Mouse (Mus musculus) E14TG2a.4 (cell line): Measurements from ENCODE around the gene Polr1e.
"Not testable (repeated sequence)": the region's sequence is repeated elsewhere in the genome, so short reads cannot be mapped to it uniquely, and the experiment has no call there.

Experiments used
- H3K27me3 ChIP-seq: 2 replicates; pipeline ENCODE4 v1.6.1; 2014; ENCODE audit warnings: low read length, control low read depth; ENCODE audit not compliant: insufficient read depth
- H3K36me3 ChIP-seq: 2 replicates; pipeline ENCODE4 v1.6.1; 2014; ENCODE audit warnings: low read length, control low read depth; ENCODE audit not compliant: insufficient read depth
- H3K4me1 ChIP-seq: replicated peaks from 2 replicates; pipeline ENCODE4 v1.6.1; 2014; ENCODE audit warnings: low read depth, low read length, control low read depth
- H3K4me3 ChIP-seq: replicated peaks from 2 replicates; pipeline ENCODE4 v1.5.1; 2014; ENCODE audit warnings: mild to moderate bottlenecking, low read length
- H3K9me3 ChIP-seq: 2 replicates; pipeline ENCODE4 v1.6.1; 2014; ENCODE audit warnings: low read length, control low read depth
- CTCF ChIP-seq: conservative IDR thresholded peaks from 2 replicates; pipeline ENCODE4 v1.5.1; 2014; ENCODE audit warnings: low read length
- NANOG ChIP-seq: IDR thresholded peaks from 2 replicates; pipeline ENCODE4 v1.6.1; 2014; ENCODE audit warnings: borderline replicate concordance, low read length, mixed read lengths
- POU5F1 ChIP-seq: IDR thresholded peaks from 2 replicates; pipeline ENCODE4 v1.6.1; 2014; ENCODE audit warnings: low read length, borderline replicate concordance

Polr1e gene

DNA sequence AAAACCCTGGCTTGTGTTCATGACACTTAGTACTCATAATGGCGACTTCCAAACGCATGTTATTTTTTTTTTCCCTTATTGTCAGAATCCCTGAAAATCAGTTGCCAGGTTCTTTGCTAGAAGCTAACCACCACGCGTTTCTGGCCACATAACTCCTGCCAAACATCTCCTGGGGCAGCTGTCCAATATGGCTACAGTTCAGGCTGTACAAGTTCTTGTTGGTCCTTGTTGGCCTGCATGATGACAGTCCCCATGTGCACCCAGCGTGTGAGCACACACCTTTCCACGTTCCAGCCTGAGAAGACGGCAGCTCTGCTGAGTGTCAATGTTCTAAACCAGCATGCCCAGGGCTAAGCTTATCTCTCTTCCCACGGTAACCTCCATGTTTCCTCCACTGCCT is 37.1 kb downstream of the Polr1e start:
- Histone ChIP-seq H3K4me1 (peaks cover 9% of the 10 kb centered on the region), H3K4me3 (no peak overlapping the region), H3K9me3 (no peaks in the 10 kb centered on the region), H3K27me3 (no peaks in the 10 kb centered on the region), H3K36me3 (peaks cover 7% of the 10 kb centered on the region; the same call in 1 of the 2 replicates)
- TF ChIP-seq POU5F1, result no peak
- no peak for TF ChIP-seq NANOG
- no peak for TF ChIP-seq CTCF

DNA sequence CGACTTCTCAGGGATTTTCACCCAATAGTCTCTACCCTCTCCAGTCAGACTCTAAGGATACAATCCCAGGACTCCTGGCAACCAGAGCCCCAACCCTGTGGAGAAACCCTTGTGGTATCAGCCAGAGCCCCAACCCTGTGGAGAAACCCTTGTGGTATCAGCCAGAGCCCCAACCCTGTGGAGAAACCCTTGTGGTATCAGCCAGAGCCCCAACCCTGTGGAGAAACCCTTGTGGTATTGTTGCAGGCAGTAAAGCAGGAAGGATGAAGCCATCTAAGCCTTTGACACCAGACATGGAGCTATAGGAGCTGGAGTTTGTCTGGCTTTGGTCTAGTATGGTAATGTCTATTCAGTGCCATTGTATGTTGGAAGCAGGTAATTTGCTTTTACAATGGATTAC is 45.5 kb downstream of the Polr1e start:
- H3K27me3 ChIP-seq, H3K9me3 ChIP-seq, H3K4me3 ChIP-seq, H3K4me1 ChIP-seq: not testable (repeated sequence)
- peaks cover 14% of the 10 kb centered on the region for H3K36me3 ChIP-seq

DNA sequence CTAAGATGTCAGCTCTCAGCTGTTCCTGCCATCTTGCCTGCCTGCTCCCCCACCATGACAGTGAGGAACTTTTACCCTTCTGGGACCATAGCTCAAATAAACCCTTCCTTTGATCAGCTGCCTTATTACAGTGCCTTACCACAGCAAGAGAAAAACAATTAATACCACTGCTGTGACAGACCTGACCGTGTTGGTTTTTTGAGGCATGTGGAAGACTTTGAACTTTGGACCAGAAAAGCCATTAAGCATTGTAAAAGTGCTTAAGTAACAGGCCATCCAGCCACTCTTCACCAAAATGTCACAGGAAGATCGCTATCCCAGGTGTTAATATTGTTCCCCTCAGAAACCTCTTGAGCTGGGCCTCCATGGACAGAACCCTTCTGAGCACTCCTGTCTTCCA is 46.2 kb downstream of the Polr1e start:
- Histone ChIP-seq H3K9me3 (no peaks in the 10 kb centered on the region), H3K4me1 (no peaks in the 10 kb centered on the region), H3K4me3 (no peak overlapping the region), H3K36me3 (peaks cover 11% of the 10 kb centered on the region; the same call in 1 of the 2 replicates), H3K27me3 (no peaks in the 10 kb centered on the region)
- TF ChIP-seq NANOG (no peak), POU5F1 (no peak), CTCF (no peak)

DNA sequence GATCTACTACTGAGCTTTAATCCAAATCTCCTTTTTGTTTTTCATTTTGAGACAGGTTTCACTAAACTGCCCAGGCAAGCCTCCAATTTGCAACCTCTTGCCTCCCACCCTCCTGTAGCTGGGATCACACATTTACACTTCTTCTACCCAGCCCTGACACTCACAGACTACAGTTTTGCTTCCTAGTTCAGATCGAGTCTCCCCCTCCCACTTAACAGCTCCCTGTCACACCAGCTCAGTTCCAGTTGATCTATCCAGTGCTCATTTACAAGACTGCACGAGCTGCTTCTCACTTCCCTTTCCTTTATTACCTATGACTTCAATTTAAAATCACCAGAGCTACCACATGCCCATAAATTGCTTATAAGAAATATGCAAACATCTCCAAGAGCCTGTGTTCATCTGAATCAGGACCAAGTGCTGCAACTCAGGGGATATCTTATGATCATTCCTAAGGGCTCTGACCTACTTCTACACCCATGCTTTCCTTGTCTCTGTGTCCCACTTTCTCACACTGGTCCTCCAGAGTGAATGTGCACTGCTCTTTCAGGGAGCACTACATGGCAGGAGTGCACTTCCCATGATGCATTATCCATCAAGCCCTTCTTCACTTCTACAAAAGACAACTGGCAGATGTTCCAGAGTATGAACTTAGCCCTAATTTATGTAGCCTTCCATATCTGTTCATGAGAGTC is 47.8 kb downstream of the Polr1e start:
- no peak for TF ChIP-seq POU5F1
- TF ChIP-seq CTCF, result no peak
- TF ChIP-seq NANOG, result no peak
- Histone ChIP-seq H3K4me1 (no peaks in the 10 kb centered on the region), H3K27me3 (no peaks in the 10 kb centered on the region), H3K4me3 (no peak overlapping the region), H3K9me3 (no peaks in the 10 kb centered on the region), H3K36me3 (peaks cover 8% of the 10 kb centered on the region; the same call in 1 of the 2 replicates)

DNA sequence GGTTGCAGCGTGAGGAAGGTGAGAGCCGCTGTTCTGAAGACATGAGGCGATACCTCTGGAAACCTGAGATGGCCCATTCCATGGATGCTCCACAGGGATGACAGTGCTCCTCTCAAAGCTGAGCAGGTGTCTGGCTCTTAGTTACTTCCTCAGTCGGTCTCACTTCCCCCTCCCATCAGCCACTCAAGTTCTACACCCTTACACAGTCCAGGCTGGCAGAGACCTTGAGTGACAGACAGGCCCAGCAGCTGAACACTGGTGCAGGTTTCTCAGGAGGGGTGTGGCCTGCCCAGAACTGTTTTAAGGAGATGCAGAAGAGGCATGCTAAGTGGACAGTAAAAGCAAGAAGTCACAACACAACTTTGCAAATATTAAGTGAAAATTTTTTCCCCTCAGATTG is 49.4 kb downstream of the Polr1e start:
- Histone ChIP-seq H3K9me3 (no peaks in the 10 kb centered on the region), H3K4me1 (peaks cover 15% of the 10 kb centered on the region), H3K4me3 (no peak overlapping the region), H3K27me3 (no peaks in the 10 kb centered on the region), H3K36me3 (no peaks in the 10 kb centered on the region)
- TF ChIP-seq NANOG, result no peak
- TF ChIP-seq POU5F1, result no peak
- TF ChIP-seq CTCF, result no peak

DNA sequence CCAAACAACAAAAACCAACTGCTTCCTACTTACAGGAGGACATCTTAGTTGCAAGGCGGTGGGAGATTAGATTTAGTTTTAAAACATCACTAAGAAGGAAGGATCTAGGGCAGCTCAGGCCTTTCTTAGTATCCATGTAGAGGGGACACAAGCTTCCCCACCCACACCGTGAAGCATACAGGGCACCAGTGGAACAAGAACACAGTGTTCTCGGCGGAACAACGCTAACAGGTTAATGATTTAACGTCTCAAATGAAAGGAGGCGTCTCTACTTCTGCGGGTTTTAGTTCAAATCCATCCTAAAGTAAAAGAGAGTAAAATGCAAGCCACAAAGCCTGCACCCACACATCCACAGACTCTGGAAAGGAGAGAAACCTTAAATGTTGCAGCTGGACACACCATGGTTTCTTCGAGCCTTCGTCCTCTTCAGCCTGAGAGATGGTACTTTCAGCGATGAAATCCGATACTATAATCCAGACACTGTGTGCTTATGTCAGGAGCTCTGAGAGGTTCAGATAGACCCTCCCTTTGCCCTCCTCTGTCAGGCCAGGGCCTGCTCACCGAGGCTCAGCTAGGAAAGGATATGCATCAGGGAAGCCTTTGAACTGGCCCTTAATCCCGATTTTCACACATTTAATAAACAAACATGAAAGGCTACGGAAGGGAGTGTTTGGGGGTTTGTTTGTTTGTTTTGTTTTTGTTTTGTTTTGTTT is 54.0 kb downstream of the Polr1e start:
- no peak for TF ChIP-seq NANOG
- TF ChIP-seq POU5F1, result no peak
- TF ChIP-seq CTCF, result no peak
- Histone ChIP-seq H3K36me3 (no peaks in the 10 kb centered on the region), H3K27me3 (no peaks in the 10 kb centered on the region), H3K9me3 (no peaks in the 10 kb centered on the region), H3K4me3 (peak overlapping the region; percentile 39), H3K4me1 (peaks cover 19% of the 10 kb centered on the region)

DNA sequence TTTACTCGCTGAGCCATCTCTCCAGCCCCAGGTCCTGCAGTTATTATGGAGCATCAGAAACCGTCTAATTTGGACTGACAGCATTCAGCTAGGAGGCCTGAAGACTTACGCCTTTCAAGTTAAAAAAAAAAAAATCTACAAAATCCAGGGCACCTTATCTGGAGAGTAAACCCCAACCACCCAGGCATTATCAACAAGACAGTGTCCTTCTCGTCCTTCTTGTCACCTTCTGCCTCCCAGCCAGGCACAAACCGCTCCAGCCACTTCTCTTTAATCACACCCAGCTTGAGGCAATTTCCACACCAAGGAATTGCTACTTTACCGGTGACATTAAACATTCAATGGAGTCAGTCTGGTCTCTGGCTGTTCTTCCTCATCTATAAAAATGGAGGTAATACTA is 55.2 kb downstream of the Polr1e start:
- peaks cover 4% of the 10 kb centered on the region; the same call in 1 of the 2 replicates for H3K9me3 ChIP-seq
- no peak for TF ChIP-seq NANOG
- no peak for TF ChIP-seq POU5F1
- no peak for TF ChIP-seq CTCF
- H3K4me1 ChIP-seq, result peaks cover 19% of the 10 kb centered on the region
- H3K36me3 ChIP-seq, result peaks cover under 1% of the 10 kb centered on the region; the same call in 1 of the 2 replicates
- no peaks in the 10 kb centered on the region for H3K27me3 ChIP-seq
- no peak overlapping the region for H3K4me3 ChIP-seq

DNA sequence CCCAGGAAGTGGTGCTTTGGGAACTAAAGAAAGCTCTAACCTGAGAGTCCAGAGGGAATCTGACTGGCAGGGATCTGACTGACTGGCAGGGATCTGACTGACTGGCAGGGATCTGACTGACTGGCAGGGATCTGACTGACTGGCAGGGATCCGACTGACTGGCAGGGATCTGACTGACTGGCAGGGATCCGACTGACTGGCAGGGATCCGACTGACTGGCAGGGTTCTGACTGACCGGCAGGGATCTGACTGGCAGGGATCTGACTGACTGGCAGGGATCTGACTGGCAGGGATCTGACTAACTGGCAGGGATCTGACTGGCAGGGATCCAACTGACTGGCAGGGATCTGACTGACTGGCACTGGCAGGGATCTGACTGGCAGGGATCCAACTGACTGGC is 62.7 kb downstream of the Polr1e start:
- H3K27me3 ChIP-seq, H3K4me3 ChIP-seq, H3K36me3 ChIP-seq, H3K9me3 ChIP-seq: not testable (repeated sequence)
- peaks cover 38% of the 10 kb centered on the region for H3K4me1 ChIP-seq

DNA sequence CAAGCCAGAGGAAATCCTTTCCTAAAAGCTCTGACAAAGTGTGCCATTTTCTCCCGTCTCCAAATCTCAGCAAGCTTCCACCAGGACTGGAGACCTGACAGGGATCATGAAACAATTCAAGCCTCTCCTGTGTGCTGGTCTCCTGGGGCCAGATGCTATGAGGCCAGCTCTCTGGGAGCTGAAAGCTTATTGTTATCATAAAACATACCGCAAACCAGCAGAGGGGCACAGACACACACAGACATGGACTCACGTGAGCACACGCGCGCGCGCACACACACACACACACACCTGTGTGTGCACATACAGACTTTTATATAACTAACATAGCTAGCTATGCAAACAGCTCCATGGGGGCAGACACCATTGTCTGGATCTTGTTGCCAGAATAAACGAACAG is 64.6 kb downstream of the Polr1e start:
- Histone ChIP-seq H3K27me3 (0 out of 2 replicates have a peak, but pooled peaks cover 8% of the 10 kb centered on the region), H3K36me3 (peaks cover 4% of the 10 kb centered on the region; the same call in 1 of the 2 replicates), H3K4me1 (peaks cover 44% of the 10 kb centered on the region), H3K4me3 (no peak overlapping the region), H3K9me3 (peaks cover 1% of the 10 kb centered on the region; the same call in 1 of the 2 replicates)
- TF ChIP-seq POU5F1, result no peak
- TF ChIP-seq NANOG, result no peak
- TF ChIP-seq CTCF, result no peak
